Mouse (Mus musculus) heart, embryonic 15.5 days (tissue): ENCODE data around the gene Spata31d1a. TPM values are rescaled to one million over a fixed set of nuclear protein-coding genes. Genes with fewer than 3 reads are reported as not detected.
"Not testable (repeated sequence)": the region's sequence is repeated elsewhere in the genome, so short reads cannot be mapped to it uniquely, and the experiment has no call there.

Source experiments
- ATAC-seq: fragments of 200-750 bp; cut with Nextera tagmentation; replicated peaks from 2 replicates; pipeline ENCODE4 v1.8.0; 2017; ENCODE audit warnings: low read depth, moderate TSS enrichment; ENCODE audit not compliant: insufficient number of reproducible peaks, insufficient read depth, low FRiP score
- H3K27ac ChIP-seq: fragments of 300-500 bp; sonication (generic); 2 replicates; pipeline ENCODE4 v1.5.1; 2015; ENCODE audit warnings: mild to moderate bottlenecking, inconsistent platforms
- H3K27me3 ChIP-seq: fragments of 300-500 bp; sonication (generic); 2 replicates; pipeline ENCODE4 v1.6.1; 2015; ENCODE audit warnings: inconsistent platforms
- H3K36me3 ChIP-seq: fragments of 300-500 bp; sonication (generic); 2 replicates; pipeline ENCODE4 v1.6.1; 2015; ENCODE audit warnings: mild to moderate bottlenecking, inconsistent platforms
- H3K4me1 ChIP-seq: fragments of 300-500 bp; sonication (generic); replicated peaks from 2 replicates; pipeline ENCODE4 v1.6.1; 2015; ENCODE audit warnings: inconsistent platforms
- H3K4me2 ChIP-seq: fragments of 300-500 bp; sonication (generic); 2 replicates; pipeline ENCODE4 v1.6.1; 2015; ENCODE audit warnings: inconsistent platforms, mild to moderate bottlenecking, moderate library complexity
- H3K4me3 ChIP-seq: fragments of 300-500 bp; sonication (generic); 2 replicates; pipeline ENCODE4 v1.5.1; 2015; ENCODE audit warnings: mild to moderate bottlenecking, inconsistent platforms
- H3K9ac ChIP-seq: fragments of 300-500 bp; sonication (generic); 2 replicates; pipeline ENCODE4 v1.6.1; 2015; ENCODE audit warnings: mild to moderate bottlenecking, inconsistent platforms
- H3K9me3 ChIP-seq: fragments of 300-500 bp; sonication (generic); replicated peaks from 2 replicates; pipeline ENCODE4 v1.6.1; 2016; ENCODE audit warnings: inconsistent platforms
- WGBS: fragments of 180-500 bp; shearing (Covaris S2); methylation state at CpG from one replicate; pipeline ENCODE4 v1.1.7; 2015; ENCODE audit warnings: mixed read lengths; 5-methylcytosine and 5-hydroxymethylcytosine counted together
- polyA plus RNA-seq: library from polyadenylated mRNA; unstranded; fragments of >200 nt; fragmentation: Nextera tagmentation; extraction: Ambion mirVana; gene quantifications from 2 replicates; pipeline ENCODE4 v1.2.1, GENCODE M21; 2015

The Spata31d1a gene
- polyA plus RNA-seq, 1 experiment from 2014 or later, result 0.03 TPM

DNA sequence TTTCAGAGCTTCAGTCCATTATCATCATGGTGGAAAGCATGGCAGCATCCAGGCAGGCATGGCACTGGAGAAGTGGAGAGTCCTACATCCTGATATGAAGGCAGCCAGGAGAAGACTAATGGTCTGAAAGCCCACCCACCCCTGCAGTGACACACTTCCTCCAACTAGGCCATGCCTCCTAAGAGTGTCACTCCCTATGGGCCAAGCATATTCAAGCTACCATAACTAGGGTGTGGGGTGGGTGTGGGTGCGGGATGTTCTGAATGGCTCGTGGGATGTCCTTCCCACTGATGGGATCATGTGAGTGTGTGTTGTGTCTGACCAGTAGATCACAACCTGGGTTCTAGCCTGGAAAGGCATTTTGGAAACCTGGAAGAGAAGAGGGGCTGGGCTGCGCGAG is 23.8 kb upstream of the Spata31d1a start:
- Histone ChIP-seq H3K36me3 (no peaks in the 10 kb centered on the region), H3K27me3 (peaks cover 9% of the 10 kb centered on the region; the same call in 1 of the 2 replicates), H3K9me3 (no peaks in the 10 kb centered on the region), H3K4me2 (no peak overlapping the region), H3K4me1 (no peaks in the 10 kb centered on the region), H3K27ac (no peak overlapping the region), H3K9ac (no peak overlapping the region), H3K4me3 (no peak overlapping the region)
- 77% methylated on average over 4 of the region's 4 CpGs for WGBS
- ATAC-seq, result no peak

DNA sequence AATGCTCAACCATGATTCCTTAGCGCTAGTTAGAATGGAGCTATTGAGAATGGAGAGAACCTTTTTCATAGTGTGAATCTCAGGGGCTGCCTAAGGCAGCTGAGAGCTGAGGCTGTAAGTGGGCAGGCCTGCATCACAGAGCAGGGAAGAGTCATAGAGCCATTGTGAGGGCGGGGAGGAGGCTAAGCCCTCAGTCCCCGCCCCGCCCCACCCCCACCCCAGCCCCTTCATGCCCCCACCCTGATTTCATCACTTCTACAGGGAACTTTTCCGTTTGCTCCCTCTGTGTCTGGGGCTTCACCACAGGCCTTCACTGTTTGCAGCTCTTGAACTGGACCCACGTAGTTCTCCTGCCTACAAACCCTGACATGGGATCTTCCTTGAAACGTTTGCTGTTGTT is 21.5 kb upstream of the Spata31d1a start, which contains the start of gene Spata31d1d:
Spata31d1d (minus strand) TSS at position 101 of the 400 bp plus-strand sequence.
- WGBS, result 37% methylated on average over 7 of the region's 7 CpGs
- Histone ChIP-seq H3K9ac (no peak within 1 kb of the TSS), H3K4me1 (peaks cover 4% of the 10 kb centered on the region; the same call in 1 of the 2 replicates), H3K4me2 (no peak within 1 kb of the TSS), H3K9me3 (no peaks in the 10 kb centered on the region), H3K36me3 (no peaks in the 10 kb centered on the region), H3K27me3 (peaks cover 13% of the 10 kb centered on the region), H3K27ac (no peak within 1 kb of the TSS), H3K4me3 (no peak within 1 kb of the TSS)
- ATAC-seq, result no peak

DNA sequence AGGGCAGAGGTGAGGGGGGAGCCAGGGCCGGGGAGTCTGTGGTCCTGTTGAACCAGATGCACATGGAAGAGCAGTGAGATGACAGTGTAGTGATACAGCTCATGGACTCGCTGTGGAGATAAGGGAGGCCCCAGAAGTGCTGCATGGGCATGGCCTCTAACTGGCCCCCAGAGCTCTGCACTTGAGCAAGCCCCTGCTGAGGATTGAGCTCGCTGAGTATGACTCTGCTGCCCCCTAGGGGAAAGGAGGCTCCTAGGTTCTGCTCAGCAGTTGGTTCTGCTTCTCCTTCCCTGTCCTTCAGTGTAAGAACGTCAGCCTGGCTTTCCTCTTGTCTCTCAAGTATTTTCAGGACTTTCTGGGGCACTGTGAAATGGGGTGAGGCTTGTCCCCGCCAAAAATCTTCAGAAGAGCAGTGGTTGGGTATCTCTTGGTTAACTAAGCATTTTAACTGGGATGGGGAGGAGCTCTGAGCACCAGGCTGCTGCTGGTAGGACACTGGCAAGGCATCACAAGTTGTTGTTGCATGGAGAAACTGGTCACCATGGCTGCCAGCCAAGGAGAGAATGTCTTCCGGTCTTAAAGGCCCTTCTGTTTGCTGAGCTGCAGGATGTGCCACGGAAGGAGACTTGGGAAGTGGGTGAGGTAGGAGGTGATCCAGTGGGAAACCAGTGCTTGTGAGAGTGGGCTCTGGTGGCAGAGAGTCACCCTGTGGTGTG is 18.4 kb upstream of the Spata31d1a start:
- no peak overlapping the region for H3K27ac ChIP-seq
- no peak overlapping the region for H3K4me2 ChIP-seq
- 20% methylated on average over 7 of the region's 7 CpGs for WGBS
- H3K4me3 ChIP-seq, result no peak overlapping the region
- no peak overlapping the region for H3K9ac ChIP-seq
- peaks cover 9% of the 10 kb centered on the region; the same call in 1 of the 2 replicates for H3K4me1 ChIP-seq
- peak; percentile 81 for ATAC-seq
- no peaks in the 10 kb centered on the region for H3K9me3 ChIP-seq
- no peaks in the 10 kb centered on the region for H3K36me3 ChIP-seq
- H3K27me3 ChIP-seq, result peaks cover 13% of the 10 kb centered on the region

DNA sequence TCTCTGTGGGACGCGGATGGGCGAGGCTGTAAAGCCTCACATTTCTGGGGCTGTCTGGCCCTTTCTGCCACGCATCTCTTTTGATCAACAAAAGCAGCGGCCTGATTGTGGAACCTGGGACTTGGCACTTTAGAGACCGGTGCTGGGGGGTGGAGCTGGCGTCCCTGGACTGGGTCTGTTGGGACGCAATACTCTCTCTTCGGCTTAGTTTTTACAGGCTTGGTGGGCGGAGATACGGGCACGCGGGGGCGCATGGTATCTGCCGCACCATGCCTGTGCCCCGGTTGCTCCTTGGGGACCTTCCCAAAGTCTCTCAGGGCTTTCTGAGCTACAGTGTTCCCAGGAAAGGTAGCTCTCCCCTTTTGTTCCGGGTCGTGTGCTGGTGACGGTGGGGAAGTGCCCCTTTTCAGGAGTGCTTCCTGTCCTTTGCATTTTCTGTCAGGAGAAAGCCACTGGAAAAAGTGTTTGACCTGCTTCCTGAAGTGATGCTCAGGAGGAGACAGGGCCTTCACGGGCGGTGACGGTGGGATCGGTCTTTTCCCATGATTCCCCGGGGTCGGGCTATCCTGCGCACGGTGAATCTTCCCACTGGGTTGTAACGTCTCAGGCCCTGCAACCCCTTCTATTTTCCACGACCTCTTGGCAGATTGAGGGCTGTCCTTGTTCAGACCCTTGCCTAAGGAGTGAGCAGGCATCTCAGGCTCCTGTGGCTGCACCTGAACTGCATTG is 16.2 kb upstream of the Spata31d1a start:
- Histone ChIP-seq H3K4me1 (peaks cover 9% of the 10 kb centered on the region; the same call in 1 of the 2 replicates), H3K36me3 (no peaks in the 10 kb centered on the region), H3K27ac (no peak overlapping the region), H3K27me3 (peaks cover 13% of the 10 kb centered on the region), H3K9ac (peak overlapping the region; percentile 23; the same call in 1 of the 2 replicates), H3K9me3 (no peaks in the 10 kb centered on the region), H3K4me2 (peak overlapping the region; percentile 53), H3K4me3 (peak overlapping the region; percentile 26)
- no peak for ATAC-seq
- WGBS, result 24% methylated on average over 29 of the region's 29 CpGs

DNA sequence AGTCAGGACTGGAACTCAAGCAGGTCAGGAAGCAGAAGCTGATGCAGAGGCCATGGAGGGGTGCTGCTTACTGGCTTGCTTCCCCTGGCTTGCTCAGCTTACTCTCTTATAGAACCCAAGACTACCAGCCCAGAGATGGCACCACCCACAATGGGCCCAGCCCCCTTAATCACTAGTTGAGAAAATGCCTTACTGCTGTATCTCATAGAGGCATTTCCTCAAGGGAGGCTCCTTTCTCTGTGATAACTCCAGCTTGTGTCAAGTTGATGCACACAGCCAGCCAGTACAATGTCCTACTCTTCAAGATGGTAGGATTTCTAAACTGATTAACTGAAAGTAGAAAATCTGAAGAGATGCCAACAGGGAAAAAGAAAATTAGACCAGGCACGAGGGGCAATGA is 12.0 kb upstream of the Spata31d1a start:
- not testable (repeated sequence) for ATAC-seq, H3K9me3 ChIP-seq, H3K36me3 ChIP-seq, H3K27ac ChIP-seq, H3K27me3 ChIP-seq, H3K9ac ChIP-seq, H3K4me2 ChIP-seq, H3K4me3 ChIP-seq
- WGBS, result 78% methylated on average over 1 of the region's 1 CpGs
- peaks cover 11% of the 10 kb centered on the region; the same call in 1 of the 2 replicates for H3K4me1 ChIP-seq

DNA sequence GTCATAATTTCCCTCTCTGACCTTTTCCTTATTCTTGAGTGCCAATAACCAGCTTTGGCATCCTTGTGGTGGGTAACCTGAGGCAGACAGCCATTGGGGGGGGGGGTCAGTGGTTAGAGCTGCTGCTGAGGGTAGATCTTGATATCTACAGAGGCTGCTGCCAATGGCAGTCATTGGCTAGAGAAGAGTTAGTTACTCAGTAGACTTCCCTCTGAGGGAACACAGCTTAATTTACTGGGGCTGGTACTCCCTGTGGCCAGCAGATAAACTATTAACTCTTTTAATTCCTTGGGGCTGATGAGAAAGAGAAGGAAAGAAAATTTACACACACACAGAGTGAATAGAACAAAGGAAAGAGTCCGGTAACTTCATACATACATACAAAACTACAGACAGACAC is 9.3 kb upstream of the Spata31d1a start:
- WGBS, result 89% methylated on average over 1 of the region's 1 CpGs
- Histone ChIP-seq H3K9me3 (no peaks in the 10 kb centered on the region), H3K27me3 (no peaks in the 10 kb centered on the region), H3K36me3 (no peaks in the 10 kb centered on the region), H3K4me2 (no peak overlapping the region), H3K4me1 (0 out of 2 replicates have a peak, but pooled peaks cover 6% of the 10 kb centered on the region), H3K4me3 (no peak overlapping the region), H3K27ac (no peak overlapping the region), H3K9ac (no peak overlapping the region)
- no peak for ATAC-seq

DNA sequence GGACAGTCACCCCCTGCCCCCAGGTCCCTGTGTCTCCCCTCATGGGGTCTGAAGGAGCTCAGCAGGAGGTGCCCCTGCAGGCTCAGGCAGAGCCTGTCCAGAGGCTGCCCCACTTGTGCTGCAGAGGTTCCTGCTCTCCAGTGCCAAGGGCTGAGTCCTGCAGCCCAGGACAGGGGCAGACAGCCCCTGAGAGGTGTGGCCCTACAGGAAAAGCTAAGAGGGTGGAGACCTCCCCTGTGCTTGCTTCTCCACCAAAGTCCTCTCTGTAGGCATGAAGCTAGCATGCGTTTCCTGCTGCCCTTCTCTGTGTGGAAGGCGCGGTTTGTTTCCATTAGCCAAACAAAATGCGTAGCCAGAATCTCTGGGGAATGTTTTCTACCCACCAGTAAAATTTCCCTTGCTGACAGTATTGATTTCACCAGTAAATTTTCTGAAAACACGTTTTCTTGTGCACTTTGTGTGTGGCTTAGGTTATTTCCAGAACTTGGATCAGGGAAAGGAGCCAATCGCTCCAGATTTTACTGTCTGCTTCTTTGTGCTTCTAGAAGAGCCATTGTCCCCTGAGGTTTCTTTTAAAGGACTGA is 8.8 kb upstream of the Spata31d1a start:
- ATAC-seq, result peak; percentile 76
- H3K4me1 ChIP-seq, H3K27me3 ChIP-seq, H3K36me3 ChIP-seq, H3K4me2 ChIP-seq, H3K27ac ChIP-seq, H3K4me3 ChIP-seq, H3K9ac ChIP-seq, H3K9me3 ChIP-seq: not testable (repeated sequence)
- 27% methylated on average over 6 of the region's 6 CpGs for WGBS

DNA sequence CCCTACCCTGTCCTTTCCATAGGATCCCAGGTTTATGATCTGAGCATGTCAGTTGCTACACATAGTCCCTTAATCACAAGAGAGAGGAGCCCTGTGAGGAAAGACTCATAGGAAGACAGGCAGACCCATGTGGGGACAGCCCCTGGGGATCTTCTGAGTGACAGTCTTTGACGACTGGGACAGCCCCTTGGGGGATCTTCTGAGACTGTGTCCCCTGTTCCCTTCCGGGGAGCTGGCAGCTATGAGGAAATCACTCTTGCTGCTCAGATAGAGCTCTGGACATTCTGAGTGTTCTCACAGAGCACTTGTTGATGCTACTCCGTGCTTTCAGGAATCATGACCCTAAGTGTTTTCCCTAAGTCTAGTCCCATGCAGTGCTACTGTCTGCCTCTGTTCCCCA is 3.6 kb upstream of the Spata31d1a start:
- ATAC-seq, result no peak
- 41% methylated on average over 3 of the region's 3 CpGs for WGBS
- no peaks in the 10 kb centered on the region for H3K9me3 ChIP-seq
- H3K4me2 ChIP-seq, result no peak overlapping the region
- H3K4me1 ChIP-seq, result no peaks in the 10 kb centered on the region
- H3K4me3 ChIP-seq, result no peak overlapping the region
- no peaks in the 10 kb centered on the region for H3K36me3 ChIP-seq
- no peak overlapping the region for H3K27ac ChIP-seq
- no peak overlapping the region for H3K9ac ChIP-seq
- 0 out of 2 replicates have a peak, but pooled peaks cover 3% of the 10 kb centered on the region for H3K27me3 ChIP-seq

DNA sequence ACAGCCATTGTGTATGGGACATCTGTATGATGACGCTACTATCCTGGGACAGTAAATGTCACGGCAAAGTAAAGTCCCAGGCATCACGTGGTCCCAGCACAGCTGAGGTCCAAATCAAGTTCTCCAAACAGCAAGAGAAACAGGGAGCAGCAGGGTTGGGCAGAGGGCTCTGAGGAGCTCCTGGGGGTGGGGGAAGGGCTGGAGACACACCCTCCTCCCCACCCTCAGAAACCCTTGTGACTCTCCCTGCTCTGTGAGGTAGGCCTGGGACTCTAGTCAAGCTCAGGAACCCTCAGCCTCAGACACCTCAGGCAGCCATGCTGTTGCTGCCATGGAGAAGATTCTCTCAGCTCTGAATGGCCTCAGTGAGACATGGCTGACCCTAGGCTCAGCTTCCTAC is 1.9 kb upstream of the Spata31d1a start, which contains the start of gene Spata31d1b:
Spata31d1b (plus strand) TSS at position 301 of the 400 bp plus-strand sequence.
- not testable (repeated sequence) for H3K27me3 ChIP-seq, H3K4me1 ChIP-seq, ATAC-seq, H3K36me3 ChIP-seq, H3K4me2 ChIP-seq, H3K4me3 ChIP-seq, H3K9ac ChIP-seq, H3K9me3 ChIP-seq, H3K27ac ChIP-seq
- WGBS, result 67% methylated on average over 3 of the region's 3 CpGs

DNA sequence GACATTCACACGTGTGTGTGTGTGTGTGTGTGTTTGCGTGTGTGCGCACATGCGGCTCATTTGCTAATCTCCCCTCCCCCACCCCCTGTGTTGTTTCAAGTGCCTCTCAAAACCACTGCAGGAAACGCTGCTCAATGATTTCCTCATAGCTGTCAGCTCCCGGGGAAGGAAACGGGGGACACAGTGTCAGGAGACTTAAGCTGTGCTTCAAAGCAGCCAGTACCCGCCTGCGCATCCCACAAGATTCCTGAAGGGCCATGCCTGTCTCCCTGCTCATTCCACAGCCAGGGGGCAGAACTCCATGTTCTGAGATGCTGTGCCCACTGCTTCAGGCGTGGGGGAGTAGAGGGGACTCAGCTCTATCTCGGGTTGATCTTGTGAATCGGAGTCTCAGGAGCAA is 5.6 kb downstream of the Spata31d1a start:
- no peak overlapping the region for H3K27ac ChIP-seq
- H3K9ac ChIP-seq, result no peak overlapping the region
- H3K9me3 ChIP-seq, result no peaks in the 10 kb centered on the region
- 30% methylated on average over 12 of the region's 12 CpGs for WGBS
- no peak overlapping the region; the same call in 1 of the 2 replicates for H3K4me2 ChIP-seq
- no peak for ATAC-seq
- peaks cover 8% of the 10 kb centered on the region; the same call in 1 of the 2 replicates for H3K4me1 ChIP-seq
- H3K27me3 ChIP-seq, result no peaks in the 10 kb centered on the region
- H3K4me3 ChIP-seq, result no peak overlapping the region
- no peaks in the 10 kb centered on the region for H3K36me3 ChIP-seq

DNA sequence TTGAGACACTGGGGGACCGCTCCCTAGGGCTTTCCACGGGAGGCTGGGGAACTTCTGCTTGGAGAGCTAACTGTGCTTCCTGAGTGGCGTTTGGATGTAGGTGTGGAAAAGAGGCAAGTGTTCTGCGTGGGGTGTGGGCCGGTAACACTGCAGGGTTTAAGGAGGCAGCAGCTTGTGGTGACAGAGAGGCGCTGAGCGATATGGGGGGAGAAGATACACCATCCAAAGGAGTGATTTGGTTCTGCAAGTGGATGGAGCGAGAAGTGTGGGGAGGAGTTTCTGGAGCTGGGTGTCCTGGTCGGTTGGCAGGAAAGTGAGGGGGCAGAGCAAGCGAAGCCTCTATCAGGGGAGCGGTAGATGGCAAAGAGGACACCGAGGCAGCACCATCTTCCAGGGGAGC is 6.6 kb downstream of the Spata31d1a start:
- no peak overlapping the region for H3K27ac ChIP-seq
- H3K36me3 ChIP-seq, result no peaks in the 10 kb centered on the region
- peaks cover 8% of the 10 kb centered on the region; the same call in 1 of the 2 replicates for H3K4me1 ChIP-seq
- ATAC-seq, result no peak
- 72% methylated on average over 12 of the region's 12 CpGs for WGBS
- H3K4me2 ChIP-seq, result no peak overlapping the region
- H3K27me3 ChIP-seq, result no peaks in the 10 kb centered on the region
- H3K4me3 ChIP-seq, result no peak overlapping the region
- no peaks in the 10 kb centered on the region for H3K9me3 ChIP-seq
- H3K9ac ChIP-seq, result no peak overlapping the region
